Mouse (Mus musculus) heart, embryonic 15.5 days (tissue): ENCODE results near the gene Alg1. TPM values are rescaled to one million over a fixed set of nuclear protein-coding genes. Genes with fewer than 3 reads are reported as not detected.

Source experiments
- ATAC-seq: fragments of 200-750 bp; cut with Nextera tagmentation; replicated peaks from 2 replicates; pipeline ENCODE4 v1.8.0; 2017; ENCODE audit warnings: low read depth, moderate TSS enrichment; ENCODE audit not compliant: insufficient number of reproducible peaks, insufficient read depth, low FRiP score
- H3K27ac ChIP-seq: fragments of 300-500 bp; sonication (generic); 2 replicates; pipeline ENCODE4 v1.5.1; 2015; ENCODE audit warnings: mild to moderate bottlenecking, inconsistent platforms
- H3K27me3 ChIP-seq: fragments of 300-500 bp; sonication (generic); 2 replicates; pipeline ENCODE4 v1.6.1; 2015; ENCODE audit warnings: inconsistent platforms
- H3K36me3 ChIP-seq: fragments of 300-500 bp; sonication (generic); 2 replicates; pipeline ENCODE4 v1.6.1; 2015; ENCODE audit warnings: mild to moderate bottlenecking, inconsistent platforms
- H3K4me1 ChIP-seq: fragments of 300-500 bp; sonication (generic); replicated peaks from 2 replicates; pipeline ENCODE4 v1.6.1; 2015; ENCODE audit warnings: inconsistent platforms
- H3K4me2 ChIP-seq: fragments of 300-500 bp; sonication (generic); 2 replicates; pipeline ENCODE4 v1.6.1; 2015; ENCODE audit warnings: inconsistent platforms, mild to moderate bottlenecking, moderate library complexity
- H3K4me3 ChIP-seq: fragments of 300-500 bp; sonication (generic); 2 replicates; pipeline ENCODE4 v1.5.1; 2015; ENCODE audit warnings: mild to moderate bottlenecking, inconsistent platforms
- H3K9ac ChIP-seq: fragments of 300-500 bp; sonication (generic); 2 replicates; pipeline ENCODE4 v1.6.1; 2015; ENCODE audit warnings: mild to moderate bottlenecking, inconsistent platforms
- H3K9me3 ChIP-seq: fragments of 300-500 bp; sonication (generic); replicated peaks from 2 replicates; pipeline ENCODE4 v1.6.1; 2016; ENCODE audit warnings: inconsistent platforms
- WGBS: fragments of 180-500 bp; shearing (Covaris S2); methylation state at CpG from one replicate; pipeline ENCODE4 v1.1.7; 2015; ENCODE audit warnings: mixed read lengths; 5-methylcytosine and 5-hydroxymethylcytosine counted together
- polyA plus RNA-seq: library from polyadenylated mRNA; unstranded; fragments of >200 nt; fragmentation: Nextera tagmentation; extraction: Ambion mirVana; gene quantifications from 2 replicates; pipeline ENCODE4 v1.2.1, GENCODE M21; 2015

Gene Alg1
- polyA plus RNA-seq: 24.9 and 29.1 TPM in 2 replicates

DNA sequence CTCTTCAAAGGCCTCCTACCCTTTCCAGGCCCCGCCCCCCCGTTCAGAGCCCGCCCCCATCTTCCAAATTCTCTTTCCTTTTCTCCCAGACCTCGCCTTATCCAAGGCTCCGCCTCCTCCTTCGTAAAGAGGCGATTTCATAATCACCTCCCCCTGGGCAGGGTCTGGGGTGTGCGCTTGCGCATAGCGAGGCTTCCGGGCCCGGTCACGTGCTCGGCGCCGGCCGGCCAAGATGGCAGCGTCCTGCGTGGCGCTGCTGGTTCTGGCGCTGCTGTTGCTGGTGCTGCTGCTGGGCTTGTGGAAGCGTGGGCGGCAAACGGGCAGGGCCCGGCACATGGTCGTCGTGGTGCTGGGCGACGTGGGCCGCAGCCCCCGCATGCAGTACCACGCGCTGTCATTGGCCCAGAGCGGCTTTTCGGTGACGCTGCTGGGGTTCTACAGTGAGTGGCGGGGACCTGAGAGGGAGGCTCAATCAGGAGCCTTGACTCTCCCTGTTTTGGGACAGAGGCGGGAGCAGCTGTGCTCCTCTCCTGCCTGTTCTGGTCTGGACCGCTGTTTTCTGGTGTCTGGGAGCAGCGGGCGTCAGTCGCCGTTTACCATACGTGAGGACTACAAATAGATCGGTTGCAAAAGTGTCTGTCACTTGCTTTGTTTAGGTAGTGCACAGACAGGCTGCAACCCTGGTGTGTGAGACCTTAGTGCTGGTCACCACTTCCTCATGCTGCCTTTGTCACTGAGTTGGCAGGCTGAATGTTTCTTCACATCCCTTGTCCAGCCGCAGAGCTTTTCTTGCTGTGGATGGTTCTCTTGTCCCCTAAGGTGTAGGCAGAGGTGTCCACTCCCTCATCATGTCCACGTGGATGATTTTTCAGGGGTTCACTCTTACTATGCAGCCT lies at the start of gene Alg1:
Alg1 (plus strand) TSS at position 204 of the 896 bp plus-strand sequence.
- Histone ChIP-seq H3K36me3 (0 out of 2 replicates have a peak, but pooled peaks cover 7% of the 10 kb centered on the region), H3K4me2 (peak within 1 kb of the TSS; percentile 85), H3K4me3 (peak within 1 kb of the TSS; percentile 92), H3K9ac (peak within 1 kb of the TSS; percentile 81), H3K27me3 (no peaks in the 10 kb centered on the region), H3K4me1 (peaks cover 8% of the 10 kb centered on the region), H3K27ac (peak within 1 kb of the TSS; percentile 75), H3K9me3 (no peaks in the 10 kb centered on the region)
- WGBS: 1% methylated on average over 47 of the region's 47 CpGs
- peak; percentile 96 for ATAC-seq

DNA sequence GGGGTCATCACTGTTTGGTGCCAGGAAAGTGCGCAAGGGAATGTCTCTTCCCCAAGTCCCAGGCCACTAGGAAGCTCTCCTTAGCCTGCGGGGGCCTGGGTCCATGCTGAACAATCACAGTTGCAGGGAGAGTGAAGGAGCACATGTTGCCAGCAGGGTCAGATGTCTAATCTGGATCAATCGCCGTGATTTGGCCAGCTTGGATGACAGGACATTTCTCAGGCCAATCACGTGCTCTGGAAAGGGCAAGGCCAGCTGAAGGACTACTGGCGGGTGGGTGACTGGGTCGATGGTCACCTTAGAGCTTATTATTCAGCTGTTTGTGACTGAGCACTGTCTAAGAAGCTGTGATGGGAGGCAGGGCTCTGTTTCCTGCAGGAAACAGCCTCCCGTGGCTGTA lies 49.3 kb upstream of the Alg1 start:
- Histone ChIP-seq H3K4me1 (peaks cover 10% of the 10 kb centered on the region; the same call in 1 of the 2 replicates), H3K4me2 (no peak overlapping the region), H3K27ac (no peak overlapping the region), H3K4me3 (no peak overlapping the region), H3K9ac (no peak overlapping the region), H3K27me3 (no peaks in the 10 kb centered on the region), H3K9me3 (no peaks in the 10 kb centered on the region), H3K36me3 (no peaks in the 10 kb centered on the region)
- ATAC-seq: no peak
- 61% methylated on average over 8 of the region's 8 CpGs for WGBS

- H3K27me3 ChIP-seq: no peaks in the 10 kb centered on the region
- H3K36me3 ChIP-seq: no peaks in the 10 kb centered on the region
- no peak overlapping the region for H3K4me3 ChIP-seq
- H3K27ac ChIP-seq: no peak overlapping the region
- H3K4me2 ChIP-seq: no peak overlapping the region
- no peaks in the 10 kb centered on the region for H3K9me3 ChIP-seq
- ATAC-seq: no peak
- H3K4me1 ChIP-seq: peaks cover 10% of the 10 kb centered on the region; the same call in 1 of the 2 replicates
- WGBS: 75% methylated on average over 5 of the region's 5 CpGs
- no peak overlapping the region for H3K9ac ChIP-seq
Observed at GRCm38 (mm10) chr16:5184956-5185355, 48.5 kb upstream of the Alg1 start.

DNA sequence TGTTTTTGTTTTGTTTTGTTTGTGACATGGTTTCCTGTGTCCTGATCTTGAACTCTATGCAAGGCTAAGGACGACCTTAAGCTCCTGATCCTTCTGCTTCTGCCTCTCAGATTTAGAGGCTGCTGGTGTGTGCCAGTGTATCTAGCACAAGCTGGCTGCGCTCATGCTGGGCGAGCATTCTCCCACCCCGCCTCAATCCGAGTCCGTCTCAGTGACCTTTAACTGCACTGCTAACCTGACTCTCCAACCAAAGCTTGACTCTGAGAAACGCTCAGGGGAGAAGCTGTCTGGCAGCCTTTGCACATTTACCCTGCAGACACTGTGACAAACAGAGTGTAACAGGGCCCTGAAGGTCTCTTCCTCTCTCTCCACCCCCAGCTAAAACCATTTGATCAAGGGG lies 47.7 kb upstream of the Alg1 start:
- no peaks in the 10 kb centered on the region for H3K36me3 ChIP-seq
- H3K27me3 ChIP-seq: no peaks in the 10 kb centered on the region; the same call in 1 of the 2 replicates
- H3K4me1 ChIP-seq: peaks cover 10% of the 10 kb centered on the region; the same call in 1 of the 2 replicates
- WGBS: 54% methylated on average over 7 of the region's 7 CpGs
- H3K9ac ChIP-seq: no peak overlapping the region; the same call in 1 of the 2 replicates
- 0 out of 2 replicates have a peak overlapping the region, but pooled peaks have one; percentile 9 for H3K27ac ChIP-seq
- H3K4me2 ChIP-seq: no peak overlapping the region
- H3K9me3 ChIP-seq: no peaks in the 10 kb centered on the region
- H3K4me3 ChIP-seq: no peak overlapping the region
- no peak for ATAC-seq

GRCm38 (mm10) chr16:5186234-5186633 lies 47.2 kb upstream of the Alg1 start:
- no peak overlapping the region for H3K4me3 ChIP-seq
- H3K36me3 ChIP-seq: no peaks in the 10 kb centered on the region
- WGBS: 33% methylated on average over 7 of the region's 7 CpGs
- no peak overlapping the region for H3K4me2 ChIP-seq
- H3K27me3 ChIP-seq: no peaks in the 10 kb centered on the region; the same call in 1 of the 2 replicates
- no peak for ATAC-seq
- H3K9ac ChIP-seq: no peak overlapping the region
- H3K27ac ChIP-seq: 0 out of 2 replicates have a peak overlapping the region, but pooled peaks have one; percentile 9
- peaks cover 10% of the 10 kb centered on the region; the same call in 1 of the 2 replicates for H3K4me1 ChIP-seq
- H3K9me3 ChIP-seq: no peaks in the 10 kb centered on the region

DNA sequence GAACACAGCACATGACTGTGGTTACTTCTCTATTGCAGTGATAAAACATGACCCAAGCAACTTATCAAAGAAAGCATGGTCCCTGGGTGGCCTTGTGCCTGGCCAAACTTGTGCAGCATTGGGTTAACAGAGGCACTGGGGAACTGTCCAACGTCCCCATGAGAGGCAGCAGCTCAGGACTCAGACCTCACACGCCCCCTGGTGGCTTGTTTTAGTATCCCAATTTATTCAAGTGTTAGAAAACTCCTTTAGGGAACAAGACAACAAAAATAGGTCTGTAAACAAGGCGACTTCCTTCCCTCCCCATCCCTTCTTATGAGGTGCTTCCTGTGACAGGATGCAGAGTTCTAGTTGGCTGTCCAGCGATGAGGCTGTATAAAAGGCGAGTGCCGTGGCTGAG lies 38.3 kb upstream of the Alg1 start:
- Histone ChIP-seq H3K36me3 (peaks cover 8% of the 10 kb centered on the region; the same call in 1 of the 2 replicates), H3K9ac (no peak overlapping the region), H3K4me2 (no peak overlapping the region), H3K27ac (no peak overlapping the region), H3K9me3 (no peaks in the 10 kb centered on the region), H3K27me3 (no peaks in the 10 kb centered on the region; the same call in 1 of the 2 replicates), H3K4me3 (no peak overlapping the region), H3K4me1 (no peaks in the 10 kb centered on the region)
- no peak for ATAC-seq
- WGBS: 32% methylated on average over 6 of the region's 6 CpGs

DNA sequence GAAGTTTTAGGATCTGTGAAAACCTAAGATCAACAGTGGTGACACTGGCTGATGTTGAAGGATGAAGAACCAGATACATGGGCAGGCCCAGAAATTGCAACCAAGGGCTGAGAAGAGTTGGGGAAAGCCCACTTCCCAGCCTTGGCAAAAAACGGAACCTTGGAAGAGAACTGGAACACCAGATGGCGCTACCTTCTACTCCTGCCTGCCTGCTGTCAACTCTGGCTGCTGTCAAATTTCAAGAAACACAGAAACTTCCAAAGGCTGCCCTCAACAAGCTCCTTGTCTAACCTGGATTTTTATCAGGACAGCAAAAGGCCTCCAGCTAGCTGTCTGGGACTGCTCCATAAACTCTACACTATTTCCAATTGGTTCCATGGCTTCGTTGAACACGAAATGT lies 30.7 kb upstream of the Alg1 start:
- peak overlapping the region; percentile 99 for H3K4me2 ChIP-seq
- no peak overlapping the region for H3K27ac ChIP-seq
- no peaks in the 10 kb centered on the region for H3K9me3 ChIP-seq
- no peaks in the 10 kb centered on the region for H3K27me3 ChIP-seq
- peaks cover 5% of the 10 kb centered on the region; the same call in 1 of the 2 replicates for H3K36me3 ChIP-seq
- H3K9ac ChIP-seq: 0 out of 2 replicates have a peak overlapping the region, but pooled peaks have one; percentile 63
- ATAC-seq: no peak
- H3K4me3 ChIP-seq: peak overlapping the region; percentile 83
- peaks cover 14% of the 10 kb centered on the region for H3K4me1 ChIP-seq
- WGBS: 11% methylated on average over 4 of the region's 4 CpGs

DNA sequence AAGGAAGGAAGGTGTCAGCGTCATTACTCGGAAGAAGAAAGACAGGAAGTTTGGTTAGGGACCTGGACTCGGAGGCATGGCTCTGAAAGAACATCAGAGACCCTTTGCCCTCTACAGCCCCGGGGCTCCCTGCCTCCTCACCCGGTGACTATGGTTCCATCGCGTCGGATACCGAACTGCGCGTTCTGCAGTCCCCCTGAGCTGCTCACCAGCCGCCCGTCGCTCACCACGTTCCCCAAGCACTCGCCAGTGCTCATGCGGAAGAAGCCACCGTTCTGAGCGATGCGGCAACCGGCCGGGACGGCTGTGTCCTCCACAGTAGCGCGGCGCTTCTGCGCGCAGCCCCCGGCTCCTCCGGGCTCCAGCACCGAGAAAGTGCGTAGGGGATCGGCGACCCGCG lies 30.2 kb upstream of the Alg1 start:
- no peaks in the 10 kb centered on the region for H3K27me3 ChIP-seq
- no peak overlapping the region for H3K27ac ChIP-seq
- peak overlapping the region; percentile 99 for H3K4me2 ChIP-seq
- peak; percentile 23; the same call in 1 of the 2 replicates for ATAC-seq
- no peaks in the 10 kb centered on the region for H3K9me3 ChIP-seq
- peaks cover 5% of the 10 kb centered on the region; the same call in 1 of the 2 replicates for H3K36me3 ChIP-seq
- peak overlapping the region; percentile 83 for H3K4me3 ChIP-seq
- under 1% methylated on average over 36 of the region's 36 CpGs for WGBS
- peak overlapping the region; percentile 63 for H3K9ac ChIP-seq
- peaks cover 14% of the 10 kb centered on the region for H3K4me1 ChIP-seq

DNA sequence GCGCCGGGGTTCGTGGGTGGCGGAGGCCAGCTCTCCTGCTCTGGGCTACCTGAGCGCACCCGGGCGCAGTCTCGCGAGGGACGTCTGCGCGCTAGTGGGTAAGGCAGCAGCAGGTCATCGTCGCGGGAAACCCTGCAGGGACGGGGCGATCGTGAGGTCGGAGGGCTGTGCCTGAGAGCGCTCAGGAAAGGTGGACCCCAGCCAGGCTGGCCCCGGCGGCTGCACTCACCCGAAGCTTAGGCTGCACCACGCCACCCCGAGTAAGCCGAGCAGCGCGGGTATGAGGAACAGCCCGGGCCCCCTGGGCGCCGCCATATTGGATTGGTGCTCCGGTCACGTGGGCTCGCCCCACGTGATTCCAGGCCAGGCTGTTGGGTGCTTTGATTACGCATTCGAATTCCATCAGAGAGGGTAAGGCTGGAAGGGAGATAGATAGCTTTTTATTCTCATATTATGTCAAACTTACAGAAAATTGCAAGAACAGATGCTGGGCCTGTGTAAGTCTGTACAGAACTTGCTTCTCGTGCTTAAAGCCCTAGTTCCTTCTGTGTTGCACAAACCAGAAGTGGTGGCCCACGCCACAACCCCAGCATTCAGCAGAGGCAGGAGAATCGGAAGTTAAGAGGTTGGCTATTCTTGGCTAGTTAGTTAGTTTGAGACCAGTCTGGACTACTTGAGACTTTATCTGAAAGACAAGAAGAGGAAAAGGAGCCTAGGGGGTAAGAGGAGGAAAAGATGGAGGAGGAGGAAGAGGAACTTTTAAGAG lies 29.6 kb upstream of the Alg1 start, which contains the start of gene Nagpa:
Nagpa (minus strand) TSS at position 345 of the 766 bp plus-strand sequence.
- Histone ChIP-seq H3K27me3 (no peaks in the 10 kb centered on the region), H3K4me1 (peaks cover 14% of the 10 kb centered on the region), H3K4me2 (peak within 1 kb of the TSS; percentile 99), H3K4me3 (peak within 1 kb of the TSS; percentile 83), H3K9me3 (no peaks in the 10 kb centered on the region), H3K9ac (peak within 1 kb of the TSS; percentile 63), H3K27ac (no peak within 1 kb of the TSS), H3K36me3 (no peaks in the 10 kb centered on the region; the same call in 1 of the 2 replicates)
- WGBS: 3% methylated on average over 40 of the region's 40 CpGs
- ATAC-seq: peak; percentile 81

DNA sequence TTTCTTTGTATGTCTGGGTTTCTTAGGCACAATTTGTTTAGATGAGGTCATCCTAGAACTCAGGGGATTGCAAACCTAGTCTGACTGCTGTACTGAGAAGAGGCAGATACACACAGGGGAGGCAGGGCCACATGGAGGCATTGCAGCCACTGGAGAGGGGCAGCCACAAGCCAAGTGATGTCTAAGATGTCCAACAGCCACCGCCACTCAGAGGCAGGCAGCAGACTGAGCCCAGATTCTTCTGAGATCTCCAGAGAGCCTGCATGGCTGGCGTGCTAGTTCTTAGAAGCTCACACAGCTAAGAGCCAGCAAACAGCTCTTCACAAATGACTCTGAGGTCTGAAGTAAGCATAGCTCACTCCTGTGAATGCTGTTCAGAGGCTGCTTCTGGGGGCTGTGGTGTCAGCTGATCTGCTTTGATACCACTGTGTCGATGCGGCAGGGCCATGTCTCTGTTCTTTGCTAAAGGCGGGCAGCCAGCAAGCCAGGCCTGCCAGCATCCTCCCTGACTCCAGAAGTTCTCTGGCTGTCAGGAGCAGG lies 27.9 kb upstream of the Alg1 start:
- Histone ChIP-seq H3K9ac (no peak overlapping the region), H3K4me1 (peaks cover 14% of the 10 kb centered on the region), H3K4me2 (no peak overlapping the region), H3K27ac (no peak overlapping the region), H3K27me3 (no peaks in the 10 kb centered on the region), H3K9me3 (no peaks in the 10 kb centered on the region), H3K36me3 (no peaks in the 10 kb centered on the region), H3K4me3 (no peak overlapping the region)
- ATAC-seq: no peak
- WGBS: 71% methylated on average over 5 of the region's 5 CpGs

DNA sequence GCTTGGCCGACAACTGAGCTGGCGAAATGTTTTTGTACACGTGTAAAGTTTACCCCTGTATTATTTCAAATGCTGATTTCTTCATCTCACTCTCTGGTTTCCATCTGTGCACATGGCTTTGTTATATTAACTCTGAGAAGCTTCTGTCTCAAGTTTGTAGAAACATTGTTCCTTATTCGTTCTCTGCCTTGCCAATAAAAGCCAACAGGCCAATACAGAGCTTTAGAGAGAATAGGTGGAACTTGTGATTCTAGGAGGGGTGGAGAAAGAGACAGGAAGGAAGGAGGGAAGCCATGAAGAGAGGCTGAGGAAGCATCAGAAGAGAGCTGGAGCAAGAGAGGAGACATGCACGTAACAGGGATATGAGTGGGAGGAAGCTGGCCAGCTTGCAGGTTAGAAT lies 27.4 kb upstream of the Alg1 start:
- Histone ChIP-seq H3K27me3 (no peaks in the 10 kb centered on the region), H3K9ac (no peak overlapping the region), H3K9me3 (no peaks in the 10 kb centered on the region), H3K4me2 (no peak overlapping the region), H3K27ac (no peak overlapping the region), H3K4me3 (no peak overlapping the region), H3K36me3 (no peaks in the 10 kb centered on the region), H3K4me1 (peaks cover 14% of the 10 kb centered on the region)
- 52% methylated on average over 5 of the region's 5 CpGs for WGBS
- no peak for ATAC-seq
